Mouse (Mus musculus): ENCODE results near the gene Rc3h1.
"Not testable (repeated sequence)": the region's sequence is repeated elsewhere in the genome, so short reads cannot be mapped to it uniquely, and the experiment has no call there.

Gene Rc3h1

GRCm38 (mm10) chr1:160963199-160963598 lies 57.0 kb downstream of the Rc3h1 start:
- DNase-seq (ENCODE audit: low spot score in 2 of 2): no peak

GRCm38 (mm10) chr1:160967268-160967667 lies 61.0 kb downstream of the Rc3h1 start:
- DNase-seq (ENCODE audit: low spot score in 2 of 2): no peak

- no peak for DNase-seq (ENCODE audit: low spot score in 2 of 2)
Measured at GRCm38 (mm10) chr1:160968643-160969042, 62.4 kb downstream of the Rc3h1 start.

- DNase-seq (ENCODE audit: low spot score in 2 of 2): no peak
Measured at GRCm38 (mm10) chr1:160978071-160978735, 72.0 kb downstream of the Rc3h1 start, which contains the start of gene Serpinc1. Gene Serpinc1 (plus strand): TSS chr1:160978585.

- DNase-seq (ENCODE audit: low spot score in 2 of 2): no peak
Measured at GRCm38 (mm10) chr1:160980021-160980420, 73.8 kb downstream of the Rc3h1 start.

- DNase-seq (ENCODE audit: low spot score in 2 of 2): no peak
Measured at GRCm38 (mm10) chr1:160980537-160981234, 74.5 kb downstream of the Rc3h1 start.

- DNase-seq (ENCODE audit: low spot score in 2 of 2): no peak
Measured at GRCm38 (mm10) chr1:160981337-160981736, 75.1 kb downstream of the Rc3h1 start.

GRCm38 (mm10) chr1:160982887-160983286 lies 76.7 kb downstream of the Rc3h1 start:
- DNase-seq (ENCODE audit: low spot score in 2 of 2): no peak

GRCm38 (mm10) chr1:160984731-160985130 lies 78.5 kb downstream of the Rc3h1 start:
- not testable (repeated sequence) for DNase-seq (ENCODE audit: low spot score in 2 of 2)

GRCm38 (mm10) chr1:160985477-160985876 lies 79.3 kb downstream of the Rc3h1 start:
- no peak for DNase-seq (ENCODE audit: low spot score in 2 of 2)

GRCm38 (mm10) chr1:160986881-160987635 lies 80.8 kb downstream of the Rc3h1 start:
- DNase-seq (ENCODE audit: low spot score in 2 of 2): no peak

GRCm38 (mm10) chr1:160989395-160989794 lies 83.2 kb downstream of the Rc3h1 start:
- no peak for DNase-seq (ENCODE audit: low spot score in 2 of 2)

- DNase-seq (ENCODE audit: low spot score in 2 of 2): no peak
Measured at GRCm38 (mm10) chr1:160993851-160994250, 87.6 kb downstream of the Rc3h1 start.

- no peak for DNase-seq (ENCODE audit: low spot score in 2 of 2)
Measured at GRCm38 (mm10) chr1:161004942-161005341, 98.7 kb downstream of the Rc3h1 start.

GRCm38 (mm10) chr1:161005526-161005925 lies 99.3 kb downstream of the Rc3h1 start:
- no peak for DNase-seq (ENCODE audit: low spot score in 2 of 2)

- no peak for DNase-seq (ENCODE audit: low spot score in 2 of 2)
Measured at GRCm38 (mm10) chr1:161006471-161006870, 100.3 kb downstream of the Rc3h1 start.

GRCm38 (mm10) chr1:161008038-161008437 lies 101.8 kb downstream of the Rc3h1 start:
- no peak for DNase-seq (ENCODE audit: low spot score in 2 of 2)

- DNase-seq (ENCODE audit: low spot score in 2 of 2): no peak
Measured at GRCm38 (mm10) chr1:161010436-161010835, 104.2 kb downstream of the Rc3h1 start.

- no peak for DNase-seq (ENCODE audit: low spot score in 2 of 2)
Measured at GRCm38 (mm10) chr1:161016378-161016777, 110.2 kb downstream of the Rc3h1 start.

- no peak for DNase-seq (ENCODE audit: low spot score in 2 of 2)
Measured at GRCm38 (mm10) chr1:161020051-161020450, 113.8 kb downstream of the Rc3h1 start.

Measured in right cerebral cortex, adult 2 months (tissue).